Mouse (Mus musculus) cerebellum, adult 9-11 months (tissue): Measurements from ENCODE around the gene Lrrc1.

Experiments used
- DNase-seq: peaks from one replicate; pipeline ENCODE4 v3.0.0; 2022

Lrrc1 gene

GRCm38 (mm10) chr9:77543351-77544321 is 1.0 kb downstream of the Lrrc1 start:
- DNase-seq, result peak; percentile 51

- no peak for DNase-seq
Measured at GRCm38 (mm10) chr9:77541556-77541955, 3.1 kb downstream of the Lrrc1 start.

GRCm38 (mm10) chr9:77539232-77539631 is 5.4 kb downstream of the Lrrc1 start:
- no peak for DNase-seq

- DNase-seq, result no peak
Measured at GRCm38 (mm10) chr9:77537357-77537756, 7.3 kb downstream of the Lrrc1 start.

- no peak for DNase-seq
Measured at GRCm38 (mm10) chr9:77536832-77537231, 7.8 kb downstream of the Lrrc1 start.

- no peak for DNase-seq
Measured at GRCm38 (mm10) chr9:77536286-77536685, 8.4 kb downstream of the Lrrc1 start.

- peak; percentile 47 for DNase-seq
Measured at GRCm38 (mm10) chr9:77535021-77535744, 9.5 kb downstream of the Lrrc1 start.

- DNase-seq, result no peak
Measured at GRCm38 (mm10) chr9:77528379-77529041, 16.2 kb downstream of the Lrrc1 start.

- DNase-seq, result no peak
Measured at GRCm38 (mm10) chr9:77527170-77527569, 17.5 kb downstream of the Lrrc1 start.

GRCm38 (mm10) chr9:77526715-77527114 is 18.0 kb downstream of the Lrrc1 start:
- no peak for DNase-seq

- DNase-seq, result no peak
Measured at GRCm38 (mm10) chr9:77525595-77526295, 18.9 kb downstream of the Lrrc1 start.

- no peak for DNase-seq
Measured at GRCm38 (mm10) chr9:77523793-77524192, 20.9 kb downstream of the Lrrc1 start.

- DNase-seq, result no peak
Measured at GRCm38 (mm10) chr9:77522476-77522875, 22.2 kb downstream of the Lrrc1 start.

GRCm38 (mm10) chr9:77519198-77519597 is 25.5 kb downstream of the Lrrc1 start:
- no peak for DNase-seq

- no peak for DNase-seq
Measured at GRCm38 (mm10) chr9:77516782-77517364, 27.8 kb downstream of the Lrrc1 start.

GRCm38 (mm10) chr9:77513892-77514291 is 30.8 kb downstream of the Lrrc1 start:
- DNase-seq, result no peak

- DNase-seq, result no peak
Measured at GRCm38 (mm10) chr9:77512220-77512619, 32.5 kb downstream of the Lrrc1 start.

- no peak for DNase-seq
Measured at GRCm38 (mm10) chr9:77510574-77510973, 34.1 kb downstream of the Lrrc1 start.

- DNase-seq, result no peak
Measured at GRCm38 (mm10) chr9:77507743-77508394, 36.8 kb downstream of the Lrrc1 start.

- DNase-seq, result peak; percentile 42
Measured at GRCm38 (mm10) chr9:77502548-77503438, 41.9 kb downstream of the Lrrc1 start.

- DNase-seq, result no peak
Measured at GRCm38 (mm10) chr9:77502171-77502547, 42.5 kb downstream of the Lrrc1 start.
